Mouse (Mus musculus) lung, embryonic 15.5 days (tissue): Measurements from ENCODE around the gene Nfia. TPM values are rescaled to one million over a fixed set of nuclear protein-coding genes. Genes with fewer than 3 reads are reported as not detected.

Experiments
- ATAC-seq: fragments of 200-750 bp; cut with Nextera tagmentation; 2 replicates; pipeline ENCODE4 v1.8.0; 2017; ENCODE audit warnings: moderate number of reproducible peaks, borderline replicate concordance; ENCODE audit not compliant: low FRiP score, low TSS enrichment; ENCODE audit errors: extremely low read depth
- H3K27ac ChIP-seq: fragments of 300-500 bp; sonication (generic); 2 replicates; pipeline ENCODE4 v1.5.1; 2015; ENCODE audit warnings: moderate library complexity, mild to moderate bottlenecking, inconsistent platforms
- H3K27me3 ChIP-seq: fragments of 300-500 bp; sonication (generic); 2 replicates; pipeline ENCODE4 v1.6.1; 2015; ENCODE audit warnings: inconsistent platforms
- H3K36me3 ChIP-seq: fragments of 300-500 bp; sonication (generic); 2 replicates; pipeline ENCODE4 v1.6.1; 2015; ENCODE audit warnings: inconsistent platforms
- H3K4me1 ChIP-seq: fragments of 300-500 bp; sonication (generic); 2 replicates; pipeline ENCODE4 v1.6.1; 2015; ENCODE audit warnings: inconsistent platforms
- H3K4me2 ChIP-seq: fragments of 300-500 bp; sonication (generic); 2 replicates; pipeline ENCODE4 v1.6.1; 2015; ENCODE audit warnings: inconsistent platforms, mild to moderate bottlenecking, moderate library complexity
- H3K4me3 ChIP-seq: fragments of 300-500 bp; sonication (generic); 2 replicates; pipeline ENCODE4 v1.5.1; 2015; ENCODE audit warnings: mild to moderate bottlenecking, inconsistent platforms
- H3K9ac ChIP-seq: fragments of 300-500 bp; sonication (generic); 2 replicates; pipeline ENCODE4 v1.6.1; 2015; ENCODE audit warnings: inconsistent platforms
- H3K9me3 ChIP-seq: fragments of 300-500 bp; sonication (generic); 2 replicates; pipeline ENCODE4 v1.6.1; 2016; ENCODE audit warnings: inconsistent platforms
- WGBS: fragments of 180-500 bp; shearing (Covaris S2); methylation state at CpG from one replicate; pipeline ENCODE4 v1.1.7; 2015; 5-methylcytosine and 5-hydroxymethylcytosine counted together
- polyA plus RNA-seq: library from polyadenylated mRNA; unstranded; fragments of >200 nt; fragmentation: Nextera tagmentation; extraction: Ambion mirVana; gene quantifications from 2 replicates; pipeline ENCODE4 v1.2.1, GENCODE M21; 2015

Gene Nfia
- polyA plus RNA-seq, 1 experiment from 2014 or later, result 50.2 TPM

- Histone ChIP-seq H3K4me2 (no peak overlapping the region), H3K4me1 (peaks cover 30% of the 10 kb centered on the region), H3K36me3 (peaks cover 33% of the 10 kb centered on the region), H3K9ac (no peak overlapping the region), H3K4me3 (no peak overlapping the region), H3K9me3 (no peaks in the 10 kb centered on the region), H3K27me3 (no peaks in the 10 kb centered on the region), H3K27ac (no peak overlapping the region)
- 68% methylated on average over 8 of the region's 8 CpGs for WGBS
- no peak for ATAC-seq
These were observed 14.0 kb downstream of the Nfia start for GRCm38 (mm10) chr4:97786571-97786970.

GRCm38 (mm10) chr4:97787515-97787914, 15.0 kb downstream of the Nfia start:
- H3K9me3 ChIP-seq, result no peaks in the 10 kb centered on the region
- H3K27ac ChIP-seq, result 0 out of 2 replicates have a peak overlapping the region, but pooled peaks have one; percentile 0
- H3K36me3 ChIP-seq, result peaks cover 32% of the 10 kb centered on the region
- no peak overlapping the region for H3K9ac ChIP-seq
- peaks cover 30% of the 10 kb centered on the region for H3K4me1 ChIP-seq
- H3K4me3 ChIP-seq, result no peak overlapping the region
- peak; percentile 69; the same call in 1 of the 2 replicates for ATAC-seq
- no peaks in the 10 kb centered on the region for H3K27me3 ChIP-seq
- H3K4me2 ChIP-seq, result no peak overlapping the region
- 59% methylated on average over 3 of the region's 3 CpGs for WGBS

GRCm38 (mm10) chr4:97788537-97788936, 16.0 kb downstream of the Nfia start:
- Histone ChIP-seq H3K9ac (no peak overlapping the region), H3K4me1 (peaks cover 30% of the 10 kb centered on the region), H3K36me3 (peaks cover 22% of the 10 kb centered on the region), H3K27me3 (no peaks in the 10 kb centered on the region), H3K4me3 (no peak overlapping the region), H3K27ac (no peak overlapping the region), H3K4me2 (no peak overlapping the region), H3K9me3 (no peaks in the 10 kb centered on the region)
- no peak for ATAC-seq
- WGBS, result 71% methylated on average over 4 of the region's 4 CpGs

- no peak for ATAC-seq
- H3K9ac ChIP-seq, result no peak overlapping the region
- 85% methylated on average over 10 of the region's 10 CpGs for WGBS
These were observed 21.4 kb downstream of the Nfia start for GRCm38 (mm10) chr4:97793931-97794330.

GRCm38 (mm10) chr4:97794865-97795264, 22.3 kb downstream of the Nfia start:
- Histone ChIP-seq H3K9ac (no peak overlapping the region), H3K4me3 (no peak overlapping the region), H3K4me1 (peaks cover 5% of the 10 kb centered on the region; the same call in 1 of the 2 replicates), H3K36me3 (peaks cover 10% of the 10 kb centered on the region; the same call in 1 of the 2 replicates), H3K4me2 (no peak overlapping the region), H3K9me3 (no peaks in the 10 kb centered on the region), H3K27me3 (no peaks in the 10 kb centered on the region), H3K27ac (no peak overlapping the region)
- 79% methylated on average over 4 of the region's 4 CpGs for WGBS
- no peak for ATAC-seq

More at GRCm38 (mm10) chr4:97793931-97794330, 21.4 kb downstream of the Nfia start:
- Histone ChIP-seq H3K27me3 (no peaks in the 10 kb centered on the region), H3K36me3 (peaks cover 9% of the 10 kb centered on the region; the same call in 1 of the 2 replicates), H3K27ac (no peak overlapping the region), H3K9me3 (no peaks in the 10 kb centered on the region), H3K4me1 (peaks cover 9% of the 10 kb centered on the region), H3K4me2 (no peak overlapping the region), H3K4me3 (no peak overlapping the region)

GRCm38 (mm10) chr4:97795957-97796356, 23.4 kb downstream of the Nfia start:
- H3K9me3 ChIP-seq, result no peaks in the 10 kb centered on the region
- H3K9ac ChIP-seq, result no peak overlapping the region
- no peak for ATAC-seq
- no peaks in the 10 kb centered on the region for H3K27me3 ChIP-seq
- peaks cover 5% of the 10 kb centered on the region; the same call in 1 of the 2 replicates for H3K4me1 ChIP-seq
- H3K4me2 ChIP-seq, result no peak overlapping the region
- no peak overlapping the region for H3K27ac ChIP-seq
- no peak overlapping the region for H3K4me3 ChIP-seq
- WGBS, result 72% methylated on average over 5 of the region's 5 CpGs
- H3K36me3 ChIP-seq, result peaks cover 11% of the 10 kb centered on the region

GRCm38 (mm10) chr4:97796505-97796904, 24.0 kb downstream of the Nfia start:
- H3K4me2 ChIP-seq, result no peak overlapping the region
- H3K4me3 ChIP-seq, result no peak overlapping the region
- H3K36me3 ChIP-seq, result peaks cover 14% of the 10 kb centered on the region
- H3K4me1 ChIP-seq, result peaks cover 5% of the 10 kb centered on the region; the same call in 1 of the 2 replicates
- no peak for ATAC-seq
- H3K27me3 ChIP-seq, result no peaks in the 10 kb centered on the region
- H3K9ac ChIP-seq, result no peak overlapping the region
- H3K27ac ChIP-seq, result no peak overlapping the region
- no peaks in the 10 kb centered on the region for H3K9me3 ChIP-seq
- 74% methylated on average over 10 of the region's 10 CpGs for WGBS

- Histone ChIP-seq H3K4me1 (peaks cover 14% of the 10 kb centered on the region), H3K4me2 (no peak overlapping the region), H3K27ac (no peak overlapping the region), H3K9me3 (no peaks in the 10 kb centered on the region), H3K4me3 (no peak overlapping the region), H3K27me3 (no peaks in the 10 kb centered on the region), H3K9ac (no peak overlapping the region), H3K36me3 (peaks cover 19% of the 10 kb centered on the region)
- WGBS, result 80% methylated on average over 3 of the region's 3 CpGs
- no peak for ATAC-seq
These were observed 31.3 kb downstream of the Nfia start for GRCm38 (mm10) chr4:97803791-97804190.

GRCm38 (mm10) chr4:97804638-97805037, 32.1 kb downstream of the Nfia start:
- H3K4me2 ChIP-seq, result no peak overlapping the region
- H3K9me3 ChIP-seq, result no peaks in the 10 kb centered on the region
- H3K27ac ChIP-seq, result no peak overlapping the region
- H3K9ac ChIP-seq, result no peak overlapping the region
- H3K4me1 ChIP-seq, result peaks cover 20% of the 10 kb centered on the region
- ATAC-seq, result no peak
- no peak overlapping the region for H3K4me3 ChIP-seq
- H3K27me3 ChIP-seq, result no peaks in the 10 kb centered on the region
- 87% methylated on average over 5 of the region's 5 CpGs for WGBS
- H3K36me3 ChIP-seq, result peaks cover 19% of the 10 kb centered on the region

- H3K4me3 ChIP-seq, result no peak overlapping the region
- no peak overlapping the region for H3K9ac ChIP-seq
- 25% methylated on average over 2 of the region's 2 CpGs for WGBS
- H3K27me3 ChIP-seq, result no peaks in the 10 kb centered on the region
- no peaks in the 10 kb centered on the region for H3K9me3 ChIP-seq
- H3K27ac ChIP-seq, result 0 out of 2 replicates have a peak overlapping the region, but pooled peaks have one; percentile 44
- H3K4me2 ChIP-seq, result no peak overlapping the region
- peaks cover 14% of the 10 kb centered on the region for H3K36me3 ChIP-seq
- no peak for ATAC-seq
- H3K4me1 ChIP-seq, result peaks cover 20% of the 10 kb centered on the region
These were observed 32.7 kb downstream of the Nfia start for GRCm38 (mm10) chr4:97805255-97805654.

- H3K4me1 ChIP-seq, result peaks cover 20% of the 10 kb centered on the region
- H3K27me3 ChIP-seq, result no peaks in the 10 kb centered on the region
- H3K4me3 ChIP-seq, result no peak overlapping the region
- no peak overlapping the region for H3K9ac ChIP-seq
- 38% methylated on average over 7 of the region's 7 CpGs for WGBS
- no peak; the same call in 1 of the 2 replicates for ATAC-seq
- no peaks in the 10 kb centered on the region for H3K9me3 ChIP-seq
- H3K4me2 ChIP-seq, result no peak overlapping the region
- H3K36me3 ChIP-seq, result peaks cover 11% of the 10 kb centered on the region
- H3K27ac ChIP-seq, result peak overlapping the region; percentile 44; the same call in 1 of the 2 replicates
These were observed 33.6 kb downstream of the Nfia start for GRCm38 (mm10) chr4:97805896-97806808.

- Histone ChIP-seq H3K4me2 (no peak overlapping the region), H3K27ac (no peak overlapping the region), H3K4me1 (peaks cover 20% of the 10 kb centered on the region), H3K9me3 (no peaks in the 10 kb centered on the region), H3K9ac (no peak overlapping the region), H3K27me3 (no peaks in the 10 kb centered on the region), H3K36me3 (peaks cover 5% of the 10 kb centered on the region), H3K4me3 (no peak overlapping the region)
- WGBS, result 91% methylated on average over 2 of the region's 2 CpGs
- no peak for ATAC-seq
These were observed 34.4 kb downstream of the Nfia start for GRCm38 (mm10) chr4:97806924-97807323.
